Mouse (Mus musculus): ENCODE measurements around the gene Cnot8.
"Not testable (repeated sequence)": the region's sequence is repeated elsewhere in the genome, so short reads cannot be mapped to it uniquely, and the experiment has no call there.

Gene Cnot8

GRCm38 (mm10) chr11:58103697-58104306 lies at the start of gene Cnot8:
Gene Cnot8 (plus strand): TSS chr11:58104153.
- in situ Hi-C loops (cut with MboI, MseI): no loop called here

- in situ Hi-C loops (cut with MboI, MseI): no loop called here
These were observed 46.5 kb upstream of the Cnot8 start for GRCm38 (mm10) chr11:58057455-58057854.

GRCm38 (mm10) chr11:58059752-58060151 lies 44.2 kb upstream of the Cnot8 start:
- in situ Hi-C loops (cut with MboI, MseI): not testable (repeated sequence)

- in situ Hi-C loops (cut with MboI, MseI): not testable (repeated sequence)
These were observed 42.7 kb upstream of the Cnot8 start for GRCm38 (mm10) chr11:58061218-58061617.

GRCm38 (mm10) chr11:58062586-58062985 lies 41.4 kb upstream of the Cnot8 start:
- in situ Hi-C loops (cut with MboI, MseI): no loop called here

- in situ Hi-C loops (cut with MboI, MseI): no loop called here
These were observed 38.9 kb upstream of the Cnot8 start for GRCm38 (mm10) chr11:58065025-58065424.

GRCm38 (mm10) chr11:58072978-58073377 lies 31.0 kb upstream of the Cnot8 start:
- in situ Hi-C loops (cut with MboI, MseI): no loop called here

GRCm38 (mm10) chr11:58077270-58077669 lies 26.7 kb upstream of the Cnot8 start:
- in situ Hi-C loops (cut with MboI, MseI): no loop called here

GRCm38 (mm10) chr11:58081716-58082115 lies 22.2 kb upstream of the Cnot8 start:
- in situ Hi-C loops (cut with MboI, MseI): no loop called here

GRCm38 (mm10) chr11:58092541-58092940 lies 11.4 kb upstream of the Cnot8 start:
- in situ Hi-C loops (cut with MboI, MseI): loop anchor here (5.0 kb wide), 1 partner anchor 275 kb away; no protein-coding TSS in a partner anchor

- in situ Hi-C loops (cut with MboI, MseI): loop anchor here (5.0 kb wide), 1 partner anchor 276 kb away; no protein-coding TSS in a partner anchor
These were observed 10.9 kb upstream of the Cnot8 start, which contains the start of gene Gm12248 for GRCm38 (mm10) chr11:58093021-58093528. Gene Gm12248 (minus strand): TSS chr11:58093134.

GRCm38 (mm10) chr11:58094766-58095165 lies 9.2 kb upstream of the Cnot8 start:
- in situ Hi-C loops (cut with MboI, MseI): loop anchor here (5.0 kb wide), 1 partner anchor 277 kb away; no protein-coding TSS in a partner anchor

- in situ Hi-C loops (cut with MboI, MseI): no loop called here
These were observed 8.4 kb upstream of the Cnot8 start for GRCm38 (mm10) chr11:58095561-58095960.

GRCm38 (mm10) chr11:58096160-58096559 lies 7.8 kb upstream of the Cnot8 start:
- in situ Hi-C loops (cut with MboI, MseI): no loop called here

GRCm38 (mm10) chr11:58096821-58097620 lies 6.9 kb upstream of the Cnot8 start:
- in situ Hi-C loops (cut with MboI, MseI): no loop called here

GRCm38 (mm10) chr11:58097621-58098365 lies 6.2 kb upstream of the Cnot8 start:
- in situ Hi-C loops (cut with MboI, MseI): no loop called here

- in situ Hi-C loops (cut with MboI, MseI): not testable (repeated sequence)
These were observed 5.6 kb upstream of the Cnot8 start for GRCm38 (mm10) chr11:58098366-58098720.

GRCm38 (mm10) chr11:58100006-58100405 lies 3.9 kb upstream of the Cnot8 start:
- in situ Hi-C loops (cut with MboI, MseI): no loop called here

- in situ Hi-C loops (cut with MboI, MseI): no loop called here
These were observed 2.7 kb upstream of the Cnot8 start for GRCm38 (mm10) chr11:58101194-58101720.

GRCm38 (mm10) chr11:58102146-58102545 lies 1.8 kb upstream of the Cnot8 start:
- in situ Hi-C loops (cut with MboI, MseI): no loop called here

- in situ Hi-C loops (cut with MboI, MseI): no loop called here
These were observed 1.2 kb upstream of the Cnot8 start for GRCm38 (mm10) chr11:58102581-58103343.

Measured in T-helper 1 cell (primary cell).